Mouse (Mus musculus) G1E (cell line): ENCODE results near the gene Wnt9a.

Experiments
- CTCF ChIP-seq: IDR thresholded peaks from 2 replicates; pipeline ENCODE4 v1.5.1; 2012; ENCODE audit warnings: low read depth, low read length, inconsistent platforms, mixed read lengths
- GATA1 ChIP-seq: IDR thresholded peaks from 2 replicates; pipeline ENCODE4 v1.6.1; 2012; ENCODE audit warnings: borderline replicate concordance, low read length, inconsistent platforms, mixed read lengths
- GATA2 ChIP-seq: IDR thresholded peaks from 2 replicates; pipeline ENCODE4 v1.6.1; 2012; ENCODE audit warnings: low read depth, low read length, inconsistent platforms, borderline replicate concordance
- POLR2AphosphoS5 ChIP-seq: IDR thresholded peaks from 2 replicates; pipeline ENCODE4 v1.6.1; 2012; ENCODE audit warnings: low read depth, low read length, inconsistent platforms; ENCODE audit not compliant: insufficient replicate concordance
- TAL1 ChIP-seq: conservative IDR thresholded peaks from 2 replicates; pipeline ENCODE4 v1.6.1; 2012; ENCODE audit warnings: low read depth, low read length, inconsistent platforms, mixed read lengths

DNA sequence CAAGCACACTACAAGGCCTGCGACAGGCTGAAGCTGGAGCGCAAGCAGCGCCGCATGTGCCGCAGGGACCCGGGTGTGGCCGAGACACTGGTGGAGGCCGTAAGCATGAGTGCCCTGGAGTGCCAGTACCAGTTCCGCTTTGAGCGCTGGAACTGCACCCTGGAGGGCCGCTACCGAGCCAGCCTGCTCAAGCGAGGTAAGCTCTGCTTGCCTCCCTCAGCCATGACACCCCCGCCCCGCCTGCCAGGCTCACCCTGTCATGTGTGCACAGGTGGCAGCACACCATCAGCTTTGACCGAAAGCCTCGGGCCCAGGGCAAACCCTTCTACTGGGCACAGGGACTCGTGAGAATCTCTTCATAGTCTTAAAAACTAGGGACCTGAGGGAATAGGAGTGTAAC is 20.9 kb downstream of the Wnt9a start:
- TF ChIP-seq CTCF (no peak), GATA1 (no peak), TAL1 (no peak), POLR2AphosphoS5 (no peak), GATA2 (no peak)
